Mouse (Mus musculus) bone marrow macrophage, adult 2 months (primary cell): ENCODE data around the gene Prm1.

Experiments used
- CTCF ChIP-seq: IDR thresholded peaks from 2 replicates; pipeline ENCODE4 v1.5.1; 2012; ENCODE audit warnings: low read depth, mild to moderate bottlenecking, low read length, moderate library complexity
- POLR2A ChIP-seq: IDR thresholded peaks from 2 replicates; pipeline ENCODE4 v1.6.1; 2012; ENCODE audit warnings: mild to moderate bottlenecking, low read depth, low read length, borderline replicate concordance

- TF ChIP-seq CTCF (no peak), POLR2A (no peak)
Observed at GRCm38 (mm10) chr16:10837250-10837649, 31.6 kb upstream of the Prm1 start.
